Mouse (Mus musculus): ENCODE data around the gene Def8. TPM values are rescaled to one million over a fixed set of nuclear protein-coding genes. Genes with fewer than 3 reads are reported as not detected.
"Not testable (repeated sequence)": the region's sequence is repeated elsewhere in the genome, so short reads cannot be mapped to it uniquely, and the experiment has no call there.

The Def8 gene
- polyA plus RNA-seq, 1 experiment from 2014 or later: 38.8 TPM

DNA sequence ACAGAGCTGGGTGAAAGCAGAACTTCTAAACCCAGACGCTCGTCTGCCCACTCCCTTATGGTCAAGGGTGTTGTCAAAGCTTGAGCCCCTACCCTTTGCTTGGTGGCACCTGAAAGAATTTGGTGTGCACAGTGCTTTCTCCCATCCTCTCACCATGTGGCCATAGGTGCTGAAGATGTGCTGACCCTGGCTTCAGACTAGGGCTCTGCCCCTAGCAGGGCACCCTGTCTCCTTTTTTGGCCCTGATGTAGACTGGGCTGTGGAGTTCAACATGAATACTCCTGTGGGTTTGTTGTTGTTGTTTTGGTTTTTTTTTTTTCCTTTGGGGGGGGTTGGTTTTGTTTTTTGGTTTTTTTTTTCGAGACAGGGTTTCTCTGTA is 557 bp upstream of the Def8 start:
- Histone ChIP-seq H3K4me2 (ENCODE audit: low read depth, low read length) (no peak overlapping the region), H3K4me3 (ENCODE audit: low read depth, low read length) (no peak overlapping the region), H3K36me3 (replicated peaks; ENCODE audit: control insufficient read depth, insufficient read depth, low read depth, low read length) (no peaks in the 10 kb centered on the region), H3K9ac (replicated peaks; ENCODE audit: low read length) (no peak overlapping the region), H3K4me1 (ENCODE audit: control insufficient read depth, insufficient read depth, low read length) (no peaks in the 10 kb centered on the region), H3K27ac (replicated peaks; ENCODE audit: low read depth, low read length) (no peak overlapping the region), H3K9me3 (replicated peaks; ENCODE audit: control insufficient read depth, low read length) (peaks cover 3% of the 10 kb centered on the region), H3K27me3 (ENCODE audit: control insufficient read depth, insufficient read depth, low read length) (no peaks in the 10 kb centered on the region)
- DNase-seq (ENCODE audit: low spot score) (no peak), ATAC-seq (replicated peaks; ENCODE audit: insufficient number of reproducible peaks, low FRiP score, low TSS enrichment, low read depth) (no peak)
- 13% methylated on average over 3 of the region's 3 CpGs for WGBS

DNA sequence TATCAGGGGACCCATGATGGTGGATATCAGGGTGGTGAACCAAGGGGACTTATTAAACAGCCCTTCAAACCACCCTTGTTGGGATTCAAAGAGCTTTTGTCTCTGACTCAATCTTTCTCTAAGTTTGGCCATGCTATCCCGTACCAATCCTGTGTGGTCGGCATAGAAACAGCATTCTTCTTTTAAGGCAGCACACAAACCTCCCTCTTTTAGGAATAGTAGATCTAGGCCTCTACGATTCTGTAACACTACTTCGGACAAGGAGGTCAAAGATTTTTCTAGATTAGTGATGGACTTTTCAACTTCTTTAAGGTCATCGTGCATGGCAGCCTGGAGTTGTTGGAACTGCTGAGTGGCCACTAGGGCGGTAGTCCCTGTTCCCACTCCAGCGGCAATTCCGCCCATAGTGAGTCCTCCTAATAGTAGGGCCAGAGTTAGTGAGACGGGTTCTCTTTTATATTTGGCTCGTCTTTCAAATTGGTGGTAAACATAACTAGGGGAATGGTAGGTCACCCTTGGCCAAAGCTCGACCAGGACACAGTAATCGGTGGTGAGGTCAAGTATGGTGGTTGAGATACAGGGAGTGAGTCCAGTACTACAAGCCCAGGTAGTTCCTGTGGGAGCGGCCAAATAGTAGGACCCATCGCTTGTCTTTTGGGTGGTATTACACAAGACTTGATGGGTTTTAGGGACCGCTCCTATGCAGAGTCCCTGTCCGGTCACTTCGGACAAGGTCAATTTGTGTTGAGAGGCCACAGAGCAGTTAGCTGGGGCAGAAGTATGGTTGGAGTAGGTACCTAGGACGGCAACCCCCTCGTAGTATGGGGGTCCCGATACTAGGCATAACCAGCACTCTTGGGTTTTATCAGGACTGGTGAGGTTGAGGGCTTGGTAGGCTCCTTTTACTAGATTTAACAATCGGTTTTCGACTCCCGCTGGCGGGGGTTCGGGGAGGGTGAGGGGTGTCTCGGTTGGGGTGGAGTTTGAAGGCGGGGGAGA is 3.5 kb downstream of the Def8 start:
- ATAC-seq (replicated peaks; ENCODE audit: insufficient number of reproducible peaks, low FRiP score, low TSS enrichment, low read depth) (no peak), DNase-seq (ENCODE audit: low spot score) (no peak)
- H3K36me3 ChIP-seq (replicated peaks; ENCODE audit: control insufficient read depth, insufficient read depth, low read depth, low read length): no peaks in the 10 kb centered on the region
- no peak overlapping the region for H3K4me3 ChIP-seq (ENCODE audit: low read depth, low read length)
- no peaks in the 10 kb centered on the region for H3K4me1 ChIP-seq (ENCODE audit: control insufficient read depth, insufficient read depth, low read length)
- H3K9me3 ChIP-seq (replicated peaks; ENCODE audit: control insufficient read depth, low read length): peaks cover 11% of the 10 kb centered on the region
- no peak overlapping the region for H3K27ac ChIP-seq (replicated peaks; ENCODE audit: low read depth, low read length)
- H3K27me3 ChIP-seq (ENCODE audit: control insufficient read depth, insufficient read depth, low read length): no peaks in the 10 kb centered on the region
- H3K4me2 ChIP-seq (ENCODE audit: low read depth, low read length): no peak overlapping the region
- 93% methylated on average over 27 of the region's 27 CpGs for WGBS
- no peak overlapping the region for H3K9ac ChIP-seq (replicated peaks; ENCODE audit: low read length)

DNA sequence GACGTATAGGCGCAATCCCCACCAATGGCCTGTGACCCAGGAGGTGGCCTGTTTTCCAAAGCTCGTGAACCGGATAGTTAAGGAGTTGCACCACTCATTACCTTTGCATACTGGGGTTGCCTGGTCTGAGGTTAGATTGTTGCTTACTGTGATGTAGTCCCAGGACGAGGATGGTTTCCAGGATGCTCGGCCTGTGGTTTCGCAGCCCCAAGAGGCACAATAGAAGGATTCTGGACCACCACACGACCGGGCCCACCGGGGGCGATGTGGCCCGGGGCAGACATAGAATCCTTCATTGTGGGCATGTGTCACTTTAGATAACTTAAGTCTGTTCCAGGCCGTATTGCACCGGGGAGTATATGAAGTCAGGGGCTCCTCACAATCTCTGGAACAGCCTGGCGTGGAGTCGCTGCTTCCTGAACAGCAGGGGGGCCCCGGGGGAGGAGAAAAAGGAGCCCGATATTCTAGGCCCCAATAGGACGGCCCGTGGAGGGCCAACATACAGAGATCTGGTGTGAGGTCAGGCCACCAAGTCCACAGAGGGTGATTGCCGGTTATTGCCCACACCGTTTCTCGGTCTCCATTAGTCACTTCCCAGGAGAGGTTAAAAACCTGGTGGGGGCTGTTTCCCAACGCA is 4.4 kb downstream of the Def8 start:
- Histone ChIP-seq H3K27me3 (ENCODE audit: control insufficient read depth, insufficient read depth, low read length) (no peaks in the 10 kb centered on the region), H3K4me2 (ENCODE audit: low read depth, low read length) (no peak overlapping the region), H3K36me3 (replicated peaks; ENCODE audit: control insufficient read depth, insufficient read depth, low read depth, low read length) (no peaks in the 10 kb centered on the region), H3K9ac (replicated peaks; ENCODE audit: low read length) (no peak overlapping the region), H3K4me1 (ENCODE audit: control insufficient read depth, insufficient read depth, low read length) (no peaks in the 10 kb centered on the region), H3K27ac (replicated peaks; ENCODE audit: low read depth, low read length) (no peak overlapping the region), H3K9me3 (replicated peaks; ENCODE audit: control insufficient read depth, low read length) (peaks cover 11% of the 10 kb centered on the region), H3K4me3 (ENCODE audit: low read depth, low read length) (no peak overlapping the region)
- DNase-seq (ENCODE audit: low spot score) (no peak), ATAC-seq (replicated peaks; ENCODE audit: insufficient number of reproducible peaks, low FRiP score, low TSS enrichment, low read depth) (no peak)
- 95% methylated on average over 24 of the region's 24 CpGs for WGBS

DNA sequence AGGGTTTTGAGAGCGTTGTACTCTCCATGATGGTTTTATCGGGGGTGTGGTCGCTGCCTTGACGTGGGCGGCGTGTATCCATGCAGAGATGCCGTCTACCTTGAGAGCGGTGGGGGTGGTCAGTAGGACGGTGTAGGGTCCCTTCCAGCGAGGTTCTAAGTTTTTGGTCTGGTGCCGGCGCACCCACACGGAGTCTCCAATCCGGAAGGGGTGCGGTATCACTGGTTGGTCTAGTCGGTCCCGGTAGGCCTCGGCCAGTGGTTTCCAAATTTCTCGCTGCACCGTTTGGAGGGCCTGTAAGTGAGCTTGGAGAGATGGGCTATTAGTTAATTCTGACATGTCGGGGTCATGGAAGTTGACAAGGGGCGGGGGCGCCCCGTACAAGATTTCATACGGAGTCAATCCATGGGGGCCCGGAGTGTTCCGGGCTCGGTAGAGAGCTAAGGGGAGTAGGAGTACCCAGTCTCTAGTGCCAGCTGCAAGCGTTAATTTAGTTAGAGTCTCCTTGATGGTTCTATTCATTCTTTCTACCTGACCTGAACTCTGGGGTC is 5.1 kb downstream of the Def8 start:
- H3K9me3 ChIP-seq (replicated peaks; ENCODE audit: control insufficient read depth, low read length): peaks cover 11% of the 10 kb centered on the region
- DNase-seq (ENCODE audit: low spot score): no peak
- 98% methylated on average over 29 of the region's 29 CpGs for WGBS

DNA sequence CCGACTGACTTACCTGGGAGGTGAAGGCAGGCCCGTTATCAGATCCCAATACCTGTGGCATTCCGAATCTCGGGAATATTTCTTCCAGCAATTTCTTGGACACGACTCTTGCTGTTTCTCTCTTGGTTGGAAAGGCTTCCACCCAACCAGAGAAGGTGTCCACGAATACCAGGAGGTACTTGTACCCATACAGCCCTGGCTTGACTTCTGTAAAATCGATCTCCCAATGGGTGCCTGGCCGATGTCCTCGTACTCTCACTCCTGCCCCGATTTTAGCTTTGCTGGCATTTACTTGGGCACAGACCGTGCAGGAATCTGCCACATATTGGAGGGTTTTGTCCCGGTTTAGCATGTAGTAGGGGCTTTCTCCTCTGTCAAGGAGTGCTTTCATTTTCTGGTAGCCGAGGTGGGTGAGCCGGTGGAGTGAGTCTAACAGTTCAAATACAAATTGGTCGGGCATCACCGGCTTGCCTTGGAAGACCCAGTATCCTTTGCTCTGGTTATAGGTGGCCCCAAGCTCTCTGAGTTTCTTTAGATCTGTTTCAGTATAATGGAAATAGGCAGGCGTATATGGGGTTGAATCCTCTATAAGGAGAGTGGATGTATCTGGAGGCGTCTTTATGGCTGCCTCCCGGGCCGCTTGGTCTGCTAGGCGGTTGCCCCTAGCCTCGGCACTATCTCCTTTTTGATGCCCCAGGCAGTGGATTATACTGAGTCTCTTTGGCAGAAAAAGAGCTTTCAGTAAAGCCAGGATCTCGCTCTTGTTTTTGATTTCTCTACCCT is 5.8 kb downstream of the Def8 start:
- peaks cover 11% of the 10 kb centered on the region for H3K9me3 ChIP-seq (replicated peaks; ENCODE audit: control insufficient read depth, low read length)
- no peak for DNase-seq (ENCODE audit: low spot score)
- 95% methylated on average over 23 of the region's 23 CpGs for WGBS
- H3K4me2 ChIP-seq (ENCODE audit: low read depth, low read length): no peak overlapping the region
- no peak overlapping the region for H3K4me3 ChIP-seq (ENCODE audit: low read depth, low read length)
- H3K27me3 ChIP-seq (ENCODE audit: control insufficient read depth, insufficient read depth, low read length): no peaks in the 10 kb centered on the region
- H3K36me3 ChIP-seq (replicated peaks; ENCODE audit: control insufficient read depth, insufficient read depth, low read depth, low read length): no peaks in the 10 kb centered on the region
- H3K27ac ChIP-seq (replicated peaks; ENCODE audit: low read depth, low read length): no peak overlapping the region
- no peak overlapping the region for H3K9ac ChIP-seq (replicated peaks; ENCODE audit: low read length)
- no peak for ATAC-seq (replicated peaks; ENCODE audit: insufficient number of reproducible peaks, low FRiP score, low TSS enrichment, low read depth)
- H3K4me1 ChIP-seq (ENCODE audit: control insufficient read depth, insufficient read depth, low read length): no peaks in the 10 kb centered on the region

More for the DNA sequence above, 5.1 kb downstream of the Def8 start:
- no peak for ATAC-seq (replicated peaks; ENCODE audit: insufficient number of reproducible peaks, low FRiP score, low TSS enrichment, low read depth)
- no peak overlapping the region for H3K9ac ChIP-seq (replicated peaks; ENCODE audit: low read length)
- no peak overlapping the region for H3K27ac ChIP-seq (replicated peaks; ENCODE audit: low read depth, low read length)
- H3K27me3 ChIP-seq (ENCODE audit: control insufficient read depth, insufficient read depth, low read length): no peaks in the 10 kb centered on the region
- H3K36me3 ChIP-seq (replicated peaks; ENCODE audit: control insufficient read depth, insufficient read depth, low read depth, low read length): no peaks in the 10 kb centered on the region
- H3K4me2 ChIP-seq (ENCODE audit: low read depth, low read length): no peak overlapping the region
- no peaks in the 10 kb centered on the region for H3K4me1 ChIP-seq (ENCODE audit: control insufficient read depth, insufficient read depth, low read length)
- H3K4me3 ChIP-seq (ENCODE audit: low read depth, low read length): no peak overlapping the region

DNA sequence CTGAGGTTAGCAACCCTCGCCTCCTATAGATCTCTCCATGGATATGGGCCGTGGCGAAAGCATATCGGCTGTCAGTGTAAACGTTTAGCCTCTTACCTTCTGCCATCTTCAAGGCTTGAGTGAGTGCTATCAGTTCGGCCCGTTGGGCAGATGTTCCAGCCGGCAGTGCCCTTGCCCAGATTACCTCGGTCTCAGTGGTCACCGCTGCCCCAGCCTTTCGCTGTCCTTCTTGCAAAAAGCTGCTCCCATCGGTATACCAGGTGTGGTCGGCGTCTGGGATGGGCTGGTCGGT is 6.3 kb downstream of the Def8 start:
- H3K27me3 ChIP-seq (ENCODE audit: control insufficient read depth, insufficient read depth, low read length); ATAC-seq (replicated peaks; ENCODE audit: insufficient number of reproducible peaks, low FRiP score, low TSS enrichment, low read depth); H3K4me3 ChIP-seq (ENCODE audit: low read depth, low read length); DNase-seq (ENCODE audit: low spot score); H3K4me1 ChIP-seq (ENCODE audit: control insufficient read depth, insufficient read depth, low read length); H3K36me3 ChIP-seq (replicated peaks; ENCODE audit: control insufficient read depth, insufficient read depth, low read depth, low read length); H3K9ac ChIP-seq (replicated peaks; ENCODE audit: low read length); H3K4me2 ChIP-seq (ENCODE audit: low read depth, low read length); H3K27ac ChIP-seq (replicated peaks; ENCODE audit: low read depth, low read length): not testable (repeated sequence)
- 97% methylated on average over 15 of the region's 15 CpGs for WGBS
- H3K9me3 ChIP-seq (replicated peaks; ENCODE audit: control insufficient read depth, low read length): peaks cover 11% of the 10 kb centered on the region

DNA sequence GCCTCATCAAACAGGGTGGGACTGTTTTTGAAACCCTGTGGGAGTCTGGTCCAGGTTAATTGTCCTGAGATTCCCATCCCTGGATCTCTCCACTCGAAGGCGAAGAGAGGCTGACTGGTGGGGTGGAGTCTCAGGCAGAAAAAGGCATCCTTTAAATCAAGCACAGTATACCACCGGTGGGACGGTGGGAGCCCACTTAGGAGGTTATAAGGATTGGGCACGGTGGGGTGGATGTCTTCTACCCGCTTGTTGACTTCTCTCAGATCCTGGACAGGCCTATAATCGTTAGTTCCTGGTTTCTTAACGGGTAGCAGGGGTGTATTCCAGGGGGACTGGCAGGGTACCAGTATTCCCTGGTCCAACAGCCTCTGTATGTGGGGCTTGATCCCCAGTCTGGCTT is 7.6 kb downstream of the Def8 start:
- DNase-seq (ENCODE audit: low spot score); H3K9ac ChIP-seq (replicated peaks; ENCODE audit: low read length); H3K4me2 ChIP-seq (ENCODE audit: low read depth, low read length); ATAC-seq (replicated peaks; ENCODE audit: insufficient number of reproducible peaks, low FRiP score, low TSS enrichment, low read depth); H3K4me1 ChIP-seq (ENCODE audit: control insufficient read depth, insufficient read depth, low read length); H3K4me3 ChIP-seq (ENCODE audit: low read depth, low read length); H3K27ac ChIP-seq (replicated peaks; ENCODE audit: low read depth, low read length); H3K36me3 ChIP-seq (replicated peaks; ENCODE audit: control insufficient read depth, insufficient read depth, low read depth, low read length); H3K27me3 ChIP-seq (ENCODE audit: control insufficient read depth, insufficient read depth, low read length): not testable (repeated sequence)
- peaks cover 11% of the 10 kb centered on the region for H3K9me3 ChIP-seq (replicated peaks; ENCODE audit: control insufficient read depth, low read length)
- WGBS: 89% methylated on average over 7 of the region's 8 CpGs
